Mouse (Mus musculus): ENCODE measurements around the gene Gm3404.
"Not testable (repeated sequence)": the region's sequence is repeated elsewhere in the genome, so short reads cannot be mapped to it uniquely, and the experiment has no call there.

The Gm3404 gene

GRCm38 (mm10) chr5:146525501-146525900, at the start of gene Gm3404:
Gm3404 (plus strand) TSS chr5:146525801.
- DNase-seq: not testable (repeated sequence)

GRCm38 (mm10) chr5:146479564-146479963, 46.0 kb upstream of the Gm3404 start:
- peak; percentile 52 for DNase-seq

DNA sequence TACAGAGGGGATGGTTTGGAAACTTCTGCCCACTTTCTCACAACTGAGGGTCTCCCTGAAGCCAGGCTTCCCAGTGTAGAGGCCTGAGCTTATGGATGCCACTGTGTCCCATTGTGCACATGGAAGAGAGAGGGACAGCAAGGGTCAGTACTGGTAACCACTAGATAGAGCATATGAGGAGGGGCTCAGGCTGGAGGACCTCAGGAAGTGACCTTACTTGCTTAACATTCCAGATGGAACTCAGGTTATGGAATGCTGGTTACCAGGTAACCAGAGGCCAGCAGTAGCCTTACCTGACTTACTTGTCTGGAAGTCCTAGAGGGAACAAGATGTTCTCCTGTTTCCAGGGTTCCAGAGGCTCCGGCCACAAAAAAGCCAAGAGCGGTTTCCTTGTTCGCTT, 43.9 kb upstream of the Gm3404 start, which contains the start of gene Gm6408:
Gene Gm6408 (plus strand): TSS at position 301 of the 400 bp plus-strand sequence.
- DNase-seq: not testable (repeated sequence)

DNA sequence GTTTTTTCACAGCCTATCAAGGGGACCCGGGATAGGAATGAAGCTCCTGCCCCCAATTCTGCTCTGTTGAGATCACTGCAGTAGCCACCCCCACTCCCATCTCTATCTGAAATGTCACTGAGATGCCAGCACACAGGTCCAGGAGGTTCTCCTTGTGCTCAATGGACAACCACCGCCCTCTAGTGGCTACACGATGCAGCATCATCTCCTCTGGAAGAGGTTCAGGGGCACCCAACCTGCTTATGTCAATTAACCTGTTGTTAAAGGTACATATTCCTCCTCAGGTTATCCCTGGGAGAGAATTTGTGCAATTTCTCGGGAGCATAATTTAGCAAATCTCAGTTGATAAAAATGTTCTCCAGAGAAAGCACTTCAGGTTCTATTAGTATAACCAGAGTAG, 36.6 kb upstream of the Gm3404 start:
- DNase-seq: peak; percentile 29

DNA sequence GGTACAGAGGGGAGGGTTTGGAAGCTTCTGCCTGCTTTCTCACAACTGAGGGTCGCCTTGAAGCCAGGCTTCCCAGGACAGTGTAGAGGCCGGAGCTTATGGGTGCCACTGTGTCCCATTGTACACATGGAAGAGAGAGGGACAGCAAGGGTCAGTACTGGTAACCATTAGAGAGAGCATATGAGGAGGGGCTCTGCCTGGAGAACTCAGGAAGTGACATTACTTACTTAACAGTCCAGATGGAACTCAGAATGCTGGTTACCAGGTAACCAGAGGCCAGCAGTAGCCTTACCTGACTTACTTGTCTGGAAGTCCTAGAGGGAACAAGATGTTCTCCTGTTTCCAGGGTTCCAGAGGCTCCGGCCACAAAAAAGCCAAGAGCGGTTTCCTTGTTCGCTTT, 34.5 kb upstream of the Gm3404 start, which contains the start of gene Gm6370:
Gene Gm6370 (plus strand): TSS at position 301 of the 400 bp plus-strand sequence.
- not testable (repeated sequence) for DNase-seq

DNA sequence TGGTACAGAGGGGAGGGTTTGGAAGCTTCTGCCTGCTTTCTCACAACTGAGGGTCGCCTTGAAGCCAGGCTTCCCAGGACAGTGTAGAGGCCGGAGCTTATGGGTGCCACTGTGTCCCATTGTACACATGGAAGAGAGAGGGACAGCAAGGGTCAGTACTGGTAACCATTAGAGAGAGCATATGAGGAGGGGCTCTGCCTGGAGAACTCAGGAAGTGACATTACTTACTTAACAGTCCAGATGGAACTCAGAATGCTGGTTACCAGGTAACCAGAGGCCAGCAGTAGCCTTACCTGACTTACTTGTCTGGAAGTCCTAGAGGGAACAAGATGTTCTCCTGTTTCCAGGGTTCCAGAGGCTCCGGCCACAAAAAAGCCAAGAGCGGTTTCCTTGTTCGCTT, 23.5 kb upstream of the Gm3404 start, which contains the start of gene 4930449I24Rik:
Gene 4930449I24Rik (plus strand): TSS at position 301 of the 400 bp plus-strand sequence.
- DNase-seq: not testable (repeated sequence)

DNA sequence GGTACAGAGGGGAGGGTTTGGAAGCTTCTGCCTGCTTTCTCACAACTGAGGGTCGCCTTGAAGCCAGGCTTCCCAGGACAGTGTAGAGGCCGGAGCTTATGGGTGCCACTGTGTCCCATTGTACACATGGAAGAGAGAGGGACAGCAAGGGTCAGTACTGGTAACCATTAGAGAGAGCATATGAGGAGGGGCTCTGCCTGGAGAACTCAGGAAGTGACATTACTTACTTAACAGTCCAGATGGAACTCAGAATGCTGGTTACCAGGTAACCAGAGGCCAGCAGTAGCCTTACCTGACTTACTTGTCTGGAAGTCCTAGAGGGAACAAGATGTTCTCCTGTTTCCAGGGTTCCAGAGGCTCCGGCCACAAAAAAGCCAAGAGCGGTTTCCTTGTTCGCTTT, 11.8 kb upstream of the Gm3404 start, which contains the start of gene Gm3402:
Gene Gm3402 (plus strand): TSS at position 301 of the 400 bp plus-strand sequence.
- not testable (repeated sequence) for DNase-seq

GRCm38 (mm10) chr5:146537347-146537746, 11.7 kb downstream of the Gm3404 start, which contains the start of gene Gm3409:
Gm3409 (plus strand) TSS chr5:146537647.
- DNase-seq: not testable (repeated sequence)

DNA sequence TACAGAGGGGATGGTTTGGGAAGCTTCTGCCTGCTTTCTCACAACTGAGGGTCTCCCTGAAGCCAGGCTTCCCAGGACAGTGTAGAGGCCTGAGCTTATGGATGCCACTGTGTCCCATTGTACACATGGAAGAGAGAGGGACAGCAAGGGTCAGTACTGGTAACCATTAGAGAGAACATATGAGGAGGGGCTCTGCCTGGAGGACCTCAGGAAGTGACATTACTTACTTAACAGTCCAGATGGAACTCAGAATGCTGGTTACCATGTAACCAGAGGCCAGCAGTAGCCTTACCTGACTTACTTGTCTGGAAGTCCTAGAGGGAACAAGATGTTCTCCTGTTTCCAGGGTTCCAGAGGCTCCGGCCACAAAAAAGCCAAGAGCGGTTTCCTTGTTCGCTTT, 30.2 kb downstream of the Gm3404 start, which contains the start of gene Gm3415:
Gene Gm3415 (plus strand): TSS at position 301 of the 400 bp plus-strand sequence.
- not testable (repeated sequence) for DNase-seq

- no peak for DNase-seq
These were observed 38.7 kb downstream of the Gm3404 start for GRCm38 (mm10) chr5:146564259-146564658.

DNA sequence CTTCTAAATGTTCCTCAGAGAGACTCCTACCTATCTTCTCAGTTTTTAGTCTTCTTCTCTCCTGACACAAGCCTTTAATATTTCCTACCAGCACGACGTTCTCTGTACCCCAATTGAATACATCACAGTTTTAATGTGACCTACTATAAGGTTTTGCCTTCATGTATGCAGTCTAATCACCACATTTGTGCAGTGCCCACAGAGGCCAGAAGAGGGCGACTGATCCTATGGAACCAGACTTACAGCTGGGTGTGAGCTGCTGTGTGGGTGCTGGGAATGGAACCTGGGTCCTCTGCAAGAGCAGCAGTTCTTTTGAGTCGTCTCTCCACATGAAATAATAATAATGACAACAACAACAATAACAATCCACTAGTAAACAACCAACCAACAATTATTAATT, 41.5 kb downstream of the Gm3404 start:
- DNase-seq: no peak

DNA sequence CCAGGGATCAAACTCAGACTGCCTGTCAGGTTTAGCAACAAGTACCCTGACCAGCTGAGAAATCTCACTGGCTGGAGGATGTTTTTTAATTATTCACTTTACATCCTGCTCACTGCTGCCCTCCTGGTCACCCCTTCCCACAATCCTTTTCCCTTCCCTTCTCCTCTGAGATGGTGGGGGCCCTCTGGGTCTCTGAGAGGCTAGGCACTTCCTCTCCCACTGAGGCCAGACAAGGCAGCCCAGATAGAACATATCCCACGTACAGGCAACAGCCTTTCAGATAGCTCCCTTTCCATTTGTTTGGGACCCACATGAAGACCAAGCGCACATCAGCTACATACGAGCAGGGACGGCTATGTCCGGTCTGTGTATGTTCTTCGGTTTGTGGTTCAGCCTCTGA, 44.6 kb downstream of the Gm3404 start:
- not testable (repeated sequence) for DNase-seq

DNA sequence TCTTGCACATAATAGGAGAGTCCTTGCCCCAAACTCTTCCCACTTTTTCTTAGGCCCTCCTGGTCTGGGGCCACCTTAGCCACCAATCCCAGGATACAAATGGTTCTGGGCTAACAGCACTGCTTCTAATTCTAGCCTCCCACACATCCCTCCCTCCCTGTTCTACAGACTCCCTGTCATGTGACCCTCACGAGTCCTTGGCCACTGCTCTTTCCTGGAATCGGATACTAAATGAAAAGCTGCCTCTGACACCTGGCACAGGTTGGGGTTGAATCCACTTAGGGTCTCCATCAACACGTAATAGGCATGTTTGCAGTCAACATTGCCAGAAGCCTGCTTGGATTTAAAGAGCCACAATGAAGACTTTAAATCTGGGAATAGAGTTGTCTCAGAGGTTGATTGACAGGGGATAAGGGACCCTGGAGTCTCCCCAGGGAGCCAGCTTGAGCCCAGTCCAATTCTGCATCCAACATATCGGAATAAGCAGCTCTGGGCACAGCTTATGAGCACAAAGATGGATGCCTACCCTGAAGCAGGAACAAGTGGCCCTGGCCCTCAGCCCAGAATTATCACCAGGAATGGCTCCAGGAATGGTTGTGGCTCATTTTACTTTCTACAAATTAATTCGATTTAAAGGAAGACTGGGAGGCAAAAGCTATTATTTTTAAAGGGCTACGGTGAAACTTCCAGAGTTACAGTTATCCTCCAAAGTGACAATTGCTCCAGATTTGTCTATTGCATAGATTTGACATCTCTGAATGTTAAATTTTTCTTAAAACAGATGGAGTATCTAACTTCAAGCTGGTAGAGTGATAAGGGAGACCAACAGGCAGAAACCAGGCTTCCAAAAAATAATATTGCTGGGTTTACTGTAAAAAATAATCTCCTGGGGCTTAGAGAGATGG, 46.5 kb downstream of the Gm3404 start:
- not testable (repeated sequence) for DNase-seq

DNA sequence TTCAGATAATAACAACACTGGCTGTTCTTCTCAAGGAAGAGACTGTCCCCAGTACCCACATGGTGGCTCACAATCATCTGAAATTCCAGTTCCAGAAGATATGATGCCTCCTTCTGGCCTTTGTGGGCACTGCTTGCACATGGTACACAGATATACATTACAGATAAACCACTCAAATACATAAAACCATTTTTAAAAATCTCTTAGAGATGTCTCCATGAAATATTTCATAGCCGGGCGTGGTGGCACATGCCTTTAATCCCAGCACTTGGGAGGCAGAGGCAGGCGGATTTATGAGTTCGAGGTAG, 47.1 kb downstream of the Gm3404 start:
- not testable (repeated sequence) for DNase-seq

DNA sequence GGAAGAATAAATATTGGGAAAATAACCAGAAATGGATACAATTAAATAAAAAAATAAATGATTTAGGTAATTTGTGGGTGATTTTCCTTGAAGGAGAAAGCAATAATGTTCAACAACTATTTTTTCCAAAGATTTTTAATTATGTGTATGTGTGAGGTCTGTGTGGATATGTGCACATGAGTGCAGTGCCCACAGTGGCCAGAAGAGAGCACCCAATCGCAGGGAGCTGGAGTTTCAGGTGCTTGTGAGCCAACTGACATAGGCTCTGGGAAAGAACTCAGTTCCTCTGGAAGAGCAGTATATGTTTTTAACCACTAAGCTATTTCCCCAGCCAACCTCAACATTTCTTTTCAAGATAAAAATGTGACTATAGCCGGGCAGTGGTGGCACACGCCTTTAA, 51.1 kb downstream of the Gm3404 start:
- no peak for DNase-seq

All from cerebellum, adult 11 months (tissue).